Mouse (Mus musculus) cortical plate, adult 2 months (tissue): Measurements from ENCODE around the gene Nek11.

ENCODE experiments used
- CTCF ChIP-seq: fragments of 200-500 bp; IDR thresholded peaks from 2 replicates; pipeline ENCODE4 v1.5.1; 2011; ENCODE audit warnings: mild to moderate bottlenecking, control low read depth, low read length; ENCODE audit not compliant: insufficient read depth; ENCODE audit errors: extremely low read depth
- POLR2A ChIP-seq: fragments of 200-500 bp; IDR thresholded peaks from 2 replicates; pipeline ENCODE4 v1.6.1; 2011; ENCODE audit warnings: mild to moderate bottlenecking, low read length, control low read depth; ENCODE audit not compliant: insufficient read depth; ENCODE audit errors: extremely low read depth

GRCm38 (mm10) chr9:105251256-105251655, 144.1 kb downstream of the Nek11 start:
- TF ChIP-seq POLR2A: no peak
- TF ChIP-seq CTCF: no peak
